Mouse (Mus musculus) stomach, postnatal 0 days (tissue): ENCODE measurements around the gene Cyp17a1. TPM values are rescaled to one million over a fixed set of nuclear protein-coding genes. Genes with fewer than 3 reads are reported as not detected.

Source experiments
- ATAC-seq: fragments of 200-750 bp; cut with Nextera tagmentation; 2 replicates; pipeline ENCODE4 v1.8.0; 2017; ENCODE audit not compliant: low FRiP score, low TSS enrichment
- DNase-seq: peaks from one replicate; pipeline ENCODE4 v3.0.0-alpha.2; 2016; ENCODE audit warnings: low spot score
- H3K27ac ChIP-seq: fragments of 300-500 bp; sonication (generic); replicated peaks from 2 replicates; pipeline ENCODE4 v1.5.1; 2014; ENCODE audit warnings: mild to moderate bottlenecking, control low read depth
- H3K27me3 ChIP-seq: fragments of 300-500 bp; sonication (generic); 2 replicates; pipeline ENCODE4 v1.6.1; 2014; ENCODE audit warnings: low read length; ENCODE audit not compliant: control insufficient read depth, insufficient read depth
- H3K36me3 ChIP-seq: fragments of 300-500 bp; sonication (generic); 2 replicates; pipeline ENCODE4 v1.6.1; 2014; ENCODE audit warnings: low read length, mixed read lengths; ENCODE audit not compliant: control insufficient read depth, insufficient read depth
- H3K4me1 ChIP-seq: fragments of 300-500 bp; sonication (generic); replicated peaks from 2 replicates; pipeline ENCODE4 v1.6.1; 2014; ENCODE audit warnings: antibody characterized with exemption; ENCODE audit not compliant: control insufficient read depth, insufficient read depth
- H3K4me2 ChIP-seq: fragments of 300-500 bp; sonication (generic); replicated peaks from 2 replicates; pipeline ENCODE4 v1.6.1; 2014; ENCODE audit warnings: low read depth, mild to moderate bottlenecking, control low read depth, moderate library complexity
- H3K4me3 ChIP-seq: fragments of 300-500 bp; sonication (generic); 2 replicates; pipeline ENCODE4 v1.5.1; 2014; ENCODE audit warnings: low read depth, low read length, control low read depth
- H3K9ac ChIP-seq: fragments of 300-500 bp; sonication (generic); 2 replicates; pipeline ENCODE4 v1.6.1; 2014; ENCODE audit warnings: mild to moderate bottlenecking, low read length, control low read depth, mixed read lengths
- H3K9me3 ChIP-seq: fragments of 300-500 bp; sonication (generic); 2 replicates; pipeline ENCODE4 v1.6.1; 2016; ENCODE audit warnings: low read length; ENCODE audit not compliant: control insufficient read depth
- CTCF ChIP-seq: IDR thresholded peaks from 2 replicates; pipeline ENCODE4 v1.5.1; 2016; ENCODE audit warnings: antibody characterized with exemption, low read depth, mild to moderate bottlenecking, moderate library complexity
- EP300 ChIP-seq: optimal IDR thresholded peaks from 2 replicates; pipeline ENCODE3; 2016; ENCODE audit warnings: antibody characterized with exemption
- WGBS: fragments of 180-500 bp; shearing (Covaris S2); extraction: QIAGEN DNeasy Blood & Tissue Kit; methylation state at CpG from one replicate; pipeline ENCODE4 v1.1.7; 2014; 5-methylcytosine and 5-hydroxymethylcytosine counted together
- polyA plus RNA-seq: library from polyadenylated mRNA; unstranded; fragments of >200 nt; fragmentation: Nextera tagmentation; extraction: Ambion mirVana; gene quantifications from 2 replicates; pipeline ENCODE4 v1.2.1, GENCODE M21; 2015

The Cyp17a1 gene
- polyA plus RNA-seq, 1 experiment from 2014 or later = not detected

GRCm38 (mm10) chr19:46648565-46648964 lies 24.4 kb downstream of the Cyp17a1 start:
- no peaks in the 10 kb centered on the region for H3K9me3 ChIP-seq
- ATAC-seq (no peak), DNase-seq (no peak)
- 93% methylated on average over 14 of the region's 14 CpGs for WGBS
- no peak overlapping the region for H3K27ac ChIP-seq
- peaks cover 7% of the 10 kb centered on the region; the same call in 1 of the 2 replicates for H3K36me3 ChIP-seq
- TF ChIP-seq CTCF (no peak), EP300 (no peak)
- H3K4me3 ChIP-seq = no peak overlapping the region
- H3K9ac ChIP-seq = no peak overlapping the region
- H3K4me2 ChIP-seq = no peak overlapping the region
- H3K4me1 ChIP-seq = peaks cover 10% of the 10 kb centered on the region
- no peaks in the 10 kb centered on the region for H3K27me3 ChIP-seq

- no peak for DNase-seq
These were observed 25.1 kb downstream of the Cyp17a1 start for GRCm38 (mm10) chr19:46647850-46648249.

GRCm38 (mm10) chr19:46647254-46647653 lies 25.7 kb downstream of the Cyp17a1 start:
- Histone ChIP-seq H3K27ac (no peak overlapping the region), H3K27me3 (no peaks in the 10 kb centered on the region), H3K9ac (no peak overlapping the region), H3K4me2 (no peak overlapping the region), H3K4me1 (peaks cover 18% of the 10 kb centered on the region), H3K9me3 (no peaks in the 10 kb centered on the region), H3K4me3 (no peak overlapping the region), H3K36me3 (peaks cover 5% of the 10 kb centered on the region; the same call in 1 of the 2 replicates)
- WGBS = 45% methylated on average over 3 of the region's 3 CpGs
- TF ChIP-seq CTCF (no peak), EP300 (no peak)
- DNase-seq (no peak), ATAC-seq (no peak)

More at GRCm38 (mm10) chr19:46647850-46648249, 25.1 kb downstream of the Cyp17a1 start:
- H3K9ac ChIP-seq = no peak overlapping the region
- ATAC-seq = no peak
- peaks cover 17% of the 10 kb centered on the region for H3K4me1 ChIP-seq
- H3K4me3 ChIP-seq = no peak overlapping the region
- no peak overlapping the region for H3K27ac ChIP-seq
- H3K4me2 ChIP-seq = no peak overlapping the region
- no peaks in the 10 kb centered on the region for H3K27me3 ChIP-seq
- WGBS = 78% methylated on average over 8 of the region's 8 CpGs
- TF ChIP-seq CTCF (peak; percentile 65), EP300 (no peak)
- no peaks in the 10 kb centered on the region for H3K9me3 ChIP-seq
- H3K36me3 ChIP-seq = peaks cover 7% of the 10 kb centered on the region; the same call in 1 of the 2 replicates

- Histone ChIP-seq H3K27me3 (no peaks in the 10 kb centered on the region), H3K4me3 (no peak overlapping the region), H3K4me1 (peaks cover 26% of the 10 kb centered on the region), H3K9ac (no peak overlapping the region), H3K27ac (no peak overlapping the region), H3K4me2 (no peak overlapping the region), H3K36me3 (peaks cover 4% of the 10 kb centered on the region; the same call in 1 of the 2 replicates), H3K9me3 (no peaks in the 10 kb centered on the region)
- no peak for ATAC-seq
- DNase-seq = no peak
- 79% methylated on average over 12 of the region's 12 CpGs for WGBS
- TF ChIP-seq CTCF (no peak), EP300 (no peak)
These were observed 26.9 kb downstream of the Cyp17a1 start for GRCm38 (mm10) chr19:46646041-46646481.

- Histone ChIP-seq H3K9ac (no peak overlapping the region), H3K36me3 (peaks cover 4% of the 10 kb centered on the region; the same call in 1 of the 2 replicates), H3K27ac (peak overlapping the region; percentile 78), H3K4me1 (peaks cover 31% of the 10 kb centered on the region), H3K9me3 (no peaks in the 10 kb centered on the region), H3K4me3 (no peak overlapping the region), H3K27me3 (no peaks in the 10 kb centered on the region), H3K4me2 (no peak overlapping the region)
- TF ChIP-seq CTCF = peak; percentile 29
- no peak for TF ChIP-seq EP300
- WGBS = 21% methylated on average over 12 of the region's 12 CpGs
- DNase-seq (peak; percentile 59), ATAC-seq (peak; percentile 44)
These were observed 28.0 kb downstream of the Cyp17a1 start for GRCm38 (mm10) chr19:46644793-46645602.

- Histone ChIP-seq H3K4me1 (peaks cover 31% of the 10 kb centered on the region), H3K4me2 (no peak overlapping the region), H3K4me3 (no peak overlapping the region), H3K9ac (peak overlapping the region; percentile 27; the same call in 1 of the 2 replicates), H3K27me3 (no peaks in the 10 kb centered on the region), H3K9me3 (no peaks in the 10 kb centered on the region), H3K36me3 (peaks cover 4% of the 10 kb centered on the region; the same call in 1 of the 2 replicates), H3K27ac (peak overlapping the region; percentile 78)
- no peak for TF ChIP-seq CTCF
- TF ChIP-seq EP300 = no peak
- DNase-seq = no peak
- no peak for ATAC-seq
- 75% methylated on average over 10 of the region's 10 CpGs for WGBS
These were observed 28.6 kb downstream of the Cyp17a1 start for GRCm38 (mm10) chr19:46644343-46644792.
